Comparison of ENCODE assay signal across 23 mouse cellular contexts in genomic region chr2:28863857-28864256, GRCm38 (mm10). TPM values are rescaled to one million over a fixed set of nuclear protein-coding genes. Genes with fewer than 3 reads are reported as not detected.
A peak's percentile ranks its signal among the peaks of the same experiment; 100 is the strongest.
DNase-seq lines count a peak whose midpoint lies in the region; ATAC-seq and TF ChIP-seq lines count a peak whose summit lies in the region.
"Had no signal": no experiment of that assay in that cellular context is flagged by ENCODE, and none has a peak within 500 bp of the region (broad histone marks: within the 10 kb centered on the region; RNA-seq: fewer than 3 reads in every experiment).

No protein-coding gene starts in this region.

- peak; percentile 45 for TF ChIP-seq CTCF in hindbrain, postnatal 0 days (IDR thresholded peaks at IDR 0.05; ENCODE audit: low read depth)
- TF ChIP-seq CTCF in liver, postnatal 0 days (IDR thresholded peaks at IDR 0.05; ENCODE audit: low read depth) = peak; percentile 40
- peak; percentile 29 for TF ChIP-seq CTCF in bone marrow, adult 2 months (IDR thresholded peaks at IDR 0.05; ENCODE audit: control insufficient read depth, insufficient read depth, low read length)

- no peak for DNase-seq in hindbrain, postnatal 0 days (ENCODE audit: low spot score)
- DNase-seq in hindbrain, embryonic 14.5 days (ENCODE audit: low spot score) = no peak
- DNase-seq in liver, postnatal 0 days = no peak
- DNase-seq in CD4-positive helper T cell, adult 2 months (ENCODE audit: low read depth, low spot score) = peak; percentile 10
- DNase-seq in spleen, postnatal 14 days (ENCODE audit: low spot score in 2 of 2) = no peak
- DNase-seq in frontal cortex, postnatal 10 days (ENCODE audit: low spot score in 2 of 2) = no peak
- DNase-seq: cerebellum, postnatal 14 days; gastrocnemius, postnatal 10 days; kidney, adult 8-10 months; liver, embryonic 13.5 days had no signal

- H3K4me2 ChIP-seq in hindbrain, postnatal 0 days (ENCODE audit: low read depth, low read length) = no peak overlapping the region
- H3K4me2 ChIP-seq in hindbrain, embryonic 14.5 days (replicated peaks) = no peak overlapping the region
- no peak overlapping the region for H3K4me2 ChIP-seq in liver, postnatal 0 days (ENCODE audit: low read depth, low read length)
- H3K4me2 ChIP-seq in liver, embryonic 12.5 days = no peak overlapping the region
- H3K4me2 ChIP-seq: hindbrain, embryonic 13.5 days; liver, embryonic 13.5 days; midbrain, embryonic 11.5 days had no signal

- no peak for TF ChIP-seq EP300 in liver, postnatal 0 days (IDR thresholded peaks at IDR 0.05; ENCODE audit: low read depth)

- H3K27ac ChIP-seq in hindbrain, postnatal 0 days = no peak overlapping the region
- H3K27ac ChIP-seq in hindbrain, embryonic 14.5 days = no peak overlapping the region
- no peak overlapping the region for H3K27ac ChIP-seq in liver, postnatal 0 days (ENCODE audit: low read depth)
- no peak overlapping the region for H3K27ac ChIP-seq in liver, embryonic 12.5 days
- peak overlapping the region; percentile 29; the same call in 1 of the 2 replicates for H3K27ac ChIP-seq in bone marrow, adult 2 months (ENCODE audit: control insufficient read depth, insufficient read depth, low read depth, low read length, poor library complexity)
- H3K27ac ChIP-seq: hindbrain, embryonic 13.5 days; liver, embryonic 13.5 days; macrophage had no signal

- ATAC-seq in hindbrain, postnatal 0 days = no peak
- no peak for ATAC-seq in hindbrain, embryonic 14.5 days (ENCODE audit: low FRiP score)
- ATAC-seq in liver, postnatal 0 days = no peak
- no peak for ATAC-seq in liver, embryonic 12.5 days

- H3K27me3 ChIP-seq in hindbrain, postnatal 0 days (ENCODE audit: insufficient read depth, low read length) = no peaks in the 10 kb centered on the region
- H3K27me3 ChIP-seq in hindbrain, embryonic 14.5 days (ENCODE audit: control insufficient read depth, insufficient read depth, low read length) = no peaks in the 10 kb centered on the region
- H3K27me3 ChIP-seq in liver, postnatal 0 days (ENCODE audit: insufficient read depth, low read length) = no peaks in the 10 kb centered on the region
- H3K27me3 ChIP-seq in liver, embryonic 12.5 days (replicated peaks) = no peaks in the 10 kb centered on the region
- H3K27me3 ChIP-seq: hindbrain, embryonic 13.5 days; liver, embryonic 13.5 days had no signal

- TF ChIP-seq POLR2A in bone marrow, adult 2 months (IDR thresholded peaks at IDR 0.05; ENCODE audit: borderline replicate concordance, control insufficient read depth, low read depth, low read length) = no peak

- no peaks in the 10 kb centered on the region for H3K9me3 ChIP-seq in hindbrain, postnatal 0 days (ENCODE audit: low read length)
- H3K9me3 ChIP-seq in hindbrain, embryonic 14.5 days (ENCODE audit: control insufficient read depth, low read length) = no peaks in the 10 kb centered on the region
- H3K9me3 ChIP-seq in liver, postnatal 0 days (ENCODE audit: low read length) = no peaks in the 10 kb centered on the region
- H3K9me3 ChIP-seq in liver, embryonic 12.5 days (replicated peaks) = no peaks in the 10 kb centered on the region
- H3K9me3 ChIP-seq: hindbrain, embryonic 13.5 days; liver, embryonic 13.5 days had no signal

- H3K4me1 ChIP-seq in hindbrain, postnatal 0 days (ENCODE audit: insufficient read depth, low read length) = 0 out of 2 replicates have a peak, but pooled peaks cover 5% of the 10 kb centered on the region
- H3K4me1 ChIP-seq in hindbrain, embryonic 14.5 days (replicated peaks; ENCODE audit: control insufficient read depth, insufficient read depth, low read length) = no peaks in the 10 kb centered on the region
- H3K4me1 ChIP-seq in liver, postnatal 0 days (ENCODE audit: insufficient read depth) = no peaks in the 10 kb centered on the region
- H3K4me1 ChIP-seq in liver, embryonic 12.5 days = no peaks in the 10 kb centered on the region
- peaks cover 3% of the 10 kb centered on the region for H3K4me1 ChIP-seq in bone marrow, adult 2 months (ENCODE audit: control insufficient read depth, insufficient read depth, low read length)
- H3K4me1 ChIP-seq: hindbrain, embryonic 13.5 days; liver, embryonic 13.5 days had no signal

- H3K36me3 ChIP-seq in hindbrain, postnatal 0 days (ENCODE audit: insufficient read depth, low read length) = peaks cover 30% of the 10 kb centered on the region; the same call in 1 of the 2 replicates
- peaks cover 72% of the 10 kb centered on the region for H3K36me3 ChIP-seq in hindbrain, embryonic 14.5 days (replicated peaks; ENCODE audit: control insufficient read depth, insufficient read depth)
- H3K36me3 ChIP-seq in liver, postnatal 0 days (replicated peaks; ENCODE audit: insufficient read depth, low read length) = peaks cover 55% of the 10 kb centered on the region
- peaks cover 96% of the 10 kb centered on the region for H3K36me3 ChIP-seq in liver, embryonic 12.5 days

- H3K9ac ChIP-seq in hindbrain, postnatal 0 days (replicated peaks; ENCODE audit: low read length) = no peak overlapping the region
- H3K9ac ChIP-seq in hindbrain, embryonic 14.5 days = no peak overlapping the region
- H3K9ac ChIP-seq in liver, postnatal 0 days (replicated peaks) = no peak overlapping the region
- no peak overlapping the region for H3K9ac ChIP-seq in liver, embryonic 12.5 days
- H3K9ac ChIP-seq: hindbrain, embryonic 13.5 days; liver, embryonic 13.5 days had no signal

- no peak overlapping the region for H3K4me3 ChIP-seq in hindbrain, postnatal 0 days (ENCODE audit: low read length)
- H3K4me3 ChIP-seq in hindbrain, embryonic 14.5 days (replicated peaks; ENCODE audit: low read length) = no peak overlapping the region
- H3K4me3 ChIP-seq in liver, postnatal 0 days (ENCODE audit: low read depth, low read length) = no peak overlapping the region
- H3K4me3 ChIP-seq in liver, embryonic 12.5 days = no peak overlapping the region
- no peak overlapping the region for H3K4me3 ChIP-seq in bone marrow, adult 2 months (replicated peaks; ENCODE audit: control insufficient read depth, low read depth, low read length)
- H3K4me3 ChIP-seq: erythroblast, embryonic 14.5 days; hindbrain, embryonic 13.5 days; liver, embryonic 13.5 days; myocyte had no signal

RNA-seq across cellular contexts. Expression of gene Ddx31, which starts 23.7 kb away (rescaled TPM):
- 17.4 and 18.6 TPM in 2 replicates for total RNA-seq in hindbrain, postnatal 0 days (2014; rRNA removed)
- 10.2 and 11.0 TPM in 2 replicates for polyA plus RNA-seq in hindbrain, postnatal 0 days (2015; fragmentation: Nextera tagmentation; extraction: Ambion mirVana)
- 13.2 and 14.3 TPM in 2 replicates for polyA plus RNA-seq in hindbrain, embryonic 14.5 days (2014; fragmentation: Nextera tagmentation; extraction: Ambion mirVana)
- polyA plus RNA-seq in liver, postnatal 0 days (2015; fragmentation: Nextera tagmentation; extraction: Ambion mirVana) = 4.2 and 4.4 TPM in 2 replicates
- polyA plus RNA-seq in liver, embryonic 12.5 days (2016; fragmentation: Nextera tagmentation; extraction: Ambion mirVana) = 11.8 and 11.9 TPM in 2 replicates
- polyA plus RNA-seq in bone marrow, adult 2 months (2011; ENCODE audit: insufficient read depth, insufficient read length, low replicate concordance, missing spikeins) = 2.9 and 7.0 TPM in 2 replicates

RNA-seq across cellular contexts. Expression of gene Gtf3c4, which starts 23.7 kb away (rescaled TPM):
- 64.3 and 111 TPM in 2 replicates for total RNA-seq in hindbrain, postnatal 0 days (2014; rRNA removed)
- polyA plus RNA-seq in hindbrain, postnatal 0 days (2015; fragmentation: Nextera tagmentation; extraction: Ambion mirVana) = 12.8 and 14.5 TPM in 2 replicates
- polyA plus RNA-seq in hindbrain, embryonic 14.5 days (2014; fragmentation: Nextera tagmentation; extraction: Ambion mirVana) = 33.6 and 34.2 TPM in 2 replicates
- 3.1 and 3.3 TPM in 2 replicates for polyA plus RNA-seq in liver, postnatal 0 days (2015; fragmentation: Nextera tagmentation; extraction: Ambion mirVana)
- 13.2 TPM in 2 replicates for polyA plus RNA-seq in liver, embryonic 12.5 days (2016; fragmentation: Nextera tagmentation; extraction: Ambion mirVana)
- 5.7 and 9.6 TPM in 2 replicates for polyA plus RNA-seq in bone marrow, adult 2 months (2011; ENCODE audit: insufficient read depth, insufficient read length, low replicate concordance, missing spikeins)

RNA-seq across cellular contexts. Expression of gene Barhl1, which starts 52.6 kb away (rescaled TPM):
- total RNA-seq in hindbrain, postnatal 0 days (2014; rRNA removed) = 43.0 and 50.7 TPM in 2 replicates
- polyA plus RNA-seq in hindbrain, postnatal 0 days (2015; fragmentation: Nextera tagmentation; extraction: Ambion mirVana) = 51.1 and 52.1 TPM in 2 replicates
- polyA plus RNA-seq in hindbrain, embryonic 14.5 days (2014; fragmentation: Nextera tagmentation; extraction: Ambion mirVana) = 25.9 and 28.7 TPM in 2 replicates
- polyA plus RNA-seq in liver, postnatal 0 days (2015; fragmentation: Nextera tagmentation; extraction: Ambion mirVana) = not detected in 2 replicates
- not detected in 2 replicates for polyA plus RNA-seq in liver, embryonic 12.5 days (2016; fragmentation: Nextera tagmentation; extraction: Ambion mirVana)
- not detected in 2 replicates for polyA plus RNA-seq in bone marrow, adult 2 months (2011; ENCODE audit: insufficient read depth, insufficient read length, low replicate concordance, missing spikeins)
- total RNA-seq: adrenal gland, adult 18-20 months; gastrocnemius, postnatal 10 days; heart, adult 8-10 months; layer of hippocampus, postnatal 25 days; left cerebral cortex, postnatal 36 days; neutrophil, adult 5-6 weeks had no signal
- polyA plus RNA-seq: erythroblast, embryonic 14.5 days; heart, embryonic 16.5 days; liver, embryonic 13.5 days; macrophage had no signal

Comparison
In these comparisons a context has a peak if more than half of its experiments do, and no peak if none do; other contexts are left out.
1. RNA of gene Barhl1, which starts 52.6 kb away (polyA plus RNA-seq): 51.1 to 52.1 TPM in hindbrain, postnatal 0 days and 25.9 to 28.7 TPM in hindbrain, embryonic 14.5 days; not detected in bone marrow, adult 2 months, not detected in liver, embryonic 12.5 days and not detected in liver, postnatal 0 days; every median in the first group is over 10 times any median in the second.
2. Peak in every context shown above with its lines, with median percentiles within 50 percentile points of each other: CTCF ChIP-seq.